Mouse (Mus musculus) right cerebral cortex, postnatal 36 days (tissue): ENCODE measurements around the gene Ubc.

Experiments used
- DNase-seq, 2 experiments: peaks; one replicate each; pipeline ENCODE4 v3.0.0; 2022; ENCODE audit warnings: low spot score in 2 of 2, mixed read lengths in 1 of 2

Ubc gene

DNA sequence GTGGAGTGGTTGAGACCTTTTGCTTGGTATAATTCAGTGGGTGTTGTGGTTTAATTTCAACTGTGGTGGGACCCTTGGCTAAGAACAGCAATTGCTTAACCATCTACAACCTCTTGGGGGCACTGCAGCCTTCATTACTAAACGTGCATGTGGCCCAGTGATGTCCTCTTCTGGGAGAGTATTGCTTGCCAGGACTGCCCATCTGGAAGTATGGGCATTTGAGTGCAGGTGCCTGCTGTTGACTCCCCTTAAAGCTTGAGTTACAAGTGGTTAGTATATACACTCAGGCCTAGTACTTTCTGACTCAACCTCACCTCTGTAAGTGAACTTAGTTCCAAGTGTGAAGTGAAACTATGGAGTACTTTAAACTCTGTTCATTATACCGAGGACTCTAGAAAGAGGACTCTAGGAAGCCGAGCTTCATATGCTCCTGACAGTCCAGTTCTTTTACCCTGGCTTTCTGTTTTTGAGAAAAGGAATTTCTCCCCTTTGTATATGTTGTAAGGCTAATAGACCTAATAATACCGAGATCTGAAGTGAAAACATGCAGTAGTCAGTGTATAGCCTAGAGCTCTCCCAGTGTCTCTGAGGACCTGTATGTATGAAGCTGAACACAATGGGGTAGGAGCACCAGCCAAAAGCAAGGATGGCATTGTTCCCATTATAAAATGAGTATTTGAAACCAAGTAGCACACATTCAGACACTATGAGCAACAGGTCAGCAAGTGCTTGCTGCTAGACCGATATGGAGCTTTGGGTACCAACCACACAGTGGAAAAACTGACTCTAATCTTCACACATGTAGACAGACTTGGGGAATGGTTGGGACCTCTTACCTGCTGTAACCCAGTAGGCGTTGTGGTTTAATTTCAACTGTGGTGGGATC, 7.1 kb downstream of the Ubc start:
- no peak for DNase-seq

DNA sequence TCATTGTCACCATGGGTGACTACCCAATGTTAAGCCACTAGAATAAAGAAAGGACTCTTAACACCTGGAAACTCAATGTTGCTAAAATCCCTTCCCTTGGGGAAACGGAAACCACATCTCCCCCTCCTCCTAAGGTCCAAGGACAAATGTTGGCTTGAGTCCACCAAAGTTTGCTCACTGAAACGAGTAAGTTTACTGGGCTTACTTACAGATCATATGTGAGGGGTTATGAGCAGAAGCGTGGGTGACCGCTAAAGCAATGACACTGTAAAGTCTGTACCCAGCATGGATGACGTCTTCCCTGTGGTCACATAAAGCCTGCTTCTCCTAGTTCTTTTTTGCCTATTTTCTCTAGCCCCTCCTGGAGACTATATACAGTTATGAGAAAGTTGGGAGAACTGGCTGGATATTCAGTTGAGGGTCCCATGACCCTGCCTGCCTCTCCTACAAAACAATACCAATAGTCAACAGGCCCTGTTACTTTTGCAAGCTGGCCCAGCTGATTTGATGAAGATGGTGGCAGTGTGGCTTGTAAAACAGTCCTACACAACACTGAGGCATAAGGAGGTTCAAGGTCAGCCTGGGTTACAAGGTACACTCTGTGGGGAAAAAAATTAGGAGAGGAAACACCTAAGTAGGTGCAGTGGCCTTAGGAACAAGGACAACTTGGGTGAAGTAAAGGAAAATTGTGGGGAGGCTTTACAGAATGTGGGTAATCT, 7.9 kb downstream of the Ubc start:
- no peak for DNase-seq

DNA sequence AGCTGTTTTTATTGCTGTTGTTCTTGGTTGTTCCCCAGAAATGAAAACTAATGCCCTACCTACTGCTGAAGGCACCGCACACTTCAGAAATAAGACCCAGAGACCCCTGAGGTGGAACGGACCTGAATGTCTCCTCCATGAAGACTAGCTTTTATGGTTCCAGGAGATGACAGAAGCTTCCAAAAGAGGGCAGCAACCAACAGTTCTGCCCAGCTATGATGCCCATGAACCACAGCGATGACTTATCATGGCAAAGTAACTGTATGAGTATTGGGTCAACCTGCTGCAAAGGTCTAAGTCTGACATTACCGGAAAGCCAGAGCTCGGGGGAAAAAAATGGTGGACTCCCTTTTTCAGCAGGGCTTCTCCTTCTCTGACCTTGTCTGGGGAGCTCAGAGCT, 11.1 kb downstream of the Ubc start:
- DNase-seq, result no peak

- DNase-seq, result no peak
These were observed 12.8 kb downstream of the Ubc start for GRCm38 (mm10) chr5:125377214-125377613.

DNA sequence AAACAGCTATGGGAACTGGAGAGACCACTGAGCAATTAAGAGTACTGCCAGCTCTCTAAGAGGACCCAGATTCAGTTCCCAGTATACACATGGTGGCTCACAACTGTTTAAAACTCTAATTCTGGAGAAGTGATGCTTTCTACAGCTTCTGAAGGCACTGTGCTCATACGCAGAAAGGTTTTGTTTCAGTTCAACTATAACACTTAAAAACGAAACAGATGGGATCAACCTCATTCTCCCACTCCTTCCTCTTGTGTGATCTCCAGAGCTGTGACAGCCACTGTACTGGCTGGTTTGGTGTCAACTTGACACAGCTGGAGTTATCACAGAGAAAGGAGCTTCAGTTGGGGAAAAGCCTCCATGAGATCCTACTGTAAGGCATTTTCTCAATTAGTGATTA, 14.1 kb downstream of the Ubc start:
- no peak for DNase-seq

- DNase-seq, result no peak
These were observed 18.0 kb downstream of the Ubc start for GRCm38 (mm10) chr5:125372027-125372426.

DNA sequence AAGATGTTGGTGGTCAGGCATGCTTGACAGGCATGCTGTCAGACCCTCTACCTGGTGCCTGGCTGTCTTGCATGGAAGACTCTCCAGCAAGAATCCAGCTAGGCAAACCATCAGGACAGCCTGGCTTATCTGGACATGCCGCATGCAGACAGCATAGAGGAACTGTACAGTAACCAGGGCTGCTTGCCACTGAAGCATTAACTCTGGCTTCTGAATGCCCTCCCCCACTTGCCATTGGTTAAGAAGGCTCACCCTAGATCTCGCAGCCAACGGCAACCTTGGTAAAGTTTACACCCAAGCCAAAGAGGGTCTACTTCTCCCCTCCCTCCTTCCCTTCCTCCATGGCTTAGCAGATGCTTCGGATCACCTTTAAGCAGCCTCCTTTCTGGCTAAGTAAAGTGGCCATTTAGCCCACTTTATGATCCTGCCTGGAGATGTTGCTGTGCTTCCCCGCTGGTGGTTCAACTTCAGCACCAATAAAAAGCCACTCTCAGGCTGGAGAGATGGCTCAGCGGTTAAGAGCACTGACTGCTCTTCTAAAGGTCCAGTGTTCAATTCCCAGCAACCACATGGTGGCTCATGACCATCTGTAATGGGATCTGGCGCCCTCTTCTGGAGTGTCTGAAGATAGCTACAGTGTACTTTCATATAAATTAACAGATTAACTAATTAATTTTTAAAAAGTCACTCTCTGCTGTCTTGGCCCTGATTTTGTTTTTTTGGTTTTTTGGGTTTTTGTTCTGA, 18.9 kb downstream of the Ubc start:
- DNase-seq, result no peak

DNA sequence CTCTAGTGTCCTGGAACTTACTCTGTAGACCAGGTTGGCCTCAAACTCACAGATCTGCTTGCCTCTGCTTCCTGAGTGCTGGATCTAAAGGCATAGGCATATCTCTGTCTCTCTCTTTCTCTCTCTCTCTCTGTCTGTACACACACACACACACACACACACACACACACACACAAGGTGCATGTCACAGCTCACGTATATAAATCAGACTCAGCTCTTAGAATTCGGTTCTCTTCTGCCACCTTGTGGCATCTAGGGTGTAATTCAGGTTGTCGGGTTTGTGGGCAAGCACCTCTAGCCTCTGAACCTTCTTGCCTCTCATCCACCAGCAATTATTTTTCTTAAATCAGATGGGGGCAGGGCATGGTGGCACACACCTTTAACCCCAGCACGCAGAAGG, 21.4 kb downstream of the Ubc start:
- DNase-seq, result peak; percentile 45 to 57

- no peak for DNase-seq
These were observed 21.8 kb downstream of the Ubc start for GRCm38 (mm10) chr5:125368156-125368555.

- DNase-seq, result no peak
These were observed 25.1 kb downstream of the Ubc start for GRCm38 (mm10) chr5:125364851-125365429.

- no peak for DNase-seq
These were observed 26.1 kb downstream of the Ubc start for GRCm38 (mm10) chr5:125363894-125364293.

DNA sequence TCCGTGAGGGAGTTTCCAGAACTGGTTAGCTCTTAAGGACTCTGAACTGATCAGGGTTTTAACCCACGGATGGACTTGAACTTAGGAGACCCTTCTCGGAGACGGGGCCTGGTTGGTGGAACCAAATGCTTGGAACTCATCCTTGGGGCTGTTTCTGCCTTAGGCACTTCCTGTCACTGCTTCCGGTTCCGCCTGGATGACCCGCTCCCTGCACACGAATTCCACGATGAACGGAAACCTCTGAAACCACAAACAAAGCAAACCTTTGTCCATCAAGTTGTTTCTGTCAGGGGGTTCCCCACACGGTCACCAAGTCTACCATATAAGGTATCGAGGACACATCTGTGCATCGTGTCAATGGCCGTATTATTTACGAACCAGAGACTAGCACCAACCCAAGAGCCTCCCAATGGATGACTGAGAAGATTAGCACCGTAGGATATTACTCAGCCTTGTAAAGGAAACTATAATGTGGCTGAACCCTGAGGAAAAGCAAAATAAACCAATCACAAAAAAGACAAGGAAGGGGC, 29.0 kb downstream of the Ubc start:
- DNase-seq, result no peak

GRCm38 (mm10) chr5:125360566-125360965, 29.4 kb downstream of the Ubc start:
- no peak for DNase-seq

DNA sequence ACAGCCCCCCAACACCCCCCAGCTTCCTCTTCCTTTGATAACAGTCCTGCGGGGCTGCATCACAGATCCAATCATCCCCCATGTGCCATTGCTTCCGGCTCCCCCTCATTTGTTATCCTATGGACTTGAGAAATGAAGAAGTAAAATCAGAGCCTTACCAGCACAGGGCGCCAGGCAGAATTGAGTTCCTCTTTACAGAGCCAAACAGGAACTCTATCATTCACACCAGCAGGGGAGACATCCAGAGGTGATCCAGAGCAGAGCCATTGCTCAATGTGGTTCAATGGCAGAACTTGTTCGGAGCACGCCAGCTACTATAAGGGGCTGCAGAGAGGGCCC, 31.8 kb downstream of the Ubc start:
- no peak for DNase-seq

DNA sequence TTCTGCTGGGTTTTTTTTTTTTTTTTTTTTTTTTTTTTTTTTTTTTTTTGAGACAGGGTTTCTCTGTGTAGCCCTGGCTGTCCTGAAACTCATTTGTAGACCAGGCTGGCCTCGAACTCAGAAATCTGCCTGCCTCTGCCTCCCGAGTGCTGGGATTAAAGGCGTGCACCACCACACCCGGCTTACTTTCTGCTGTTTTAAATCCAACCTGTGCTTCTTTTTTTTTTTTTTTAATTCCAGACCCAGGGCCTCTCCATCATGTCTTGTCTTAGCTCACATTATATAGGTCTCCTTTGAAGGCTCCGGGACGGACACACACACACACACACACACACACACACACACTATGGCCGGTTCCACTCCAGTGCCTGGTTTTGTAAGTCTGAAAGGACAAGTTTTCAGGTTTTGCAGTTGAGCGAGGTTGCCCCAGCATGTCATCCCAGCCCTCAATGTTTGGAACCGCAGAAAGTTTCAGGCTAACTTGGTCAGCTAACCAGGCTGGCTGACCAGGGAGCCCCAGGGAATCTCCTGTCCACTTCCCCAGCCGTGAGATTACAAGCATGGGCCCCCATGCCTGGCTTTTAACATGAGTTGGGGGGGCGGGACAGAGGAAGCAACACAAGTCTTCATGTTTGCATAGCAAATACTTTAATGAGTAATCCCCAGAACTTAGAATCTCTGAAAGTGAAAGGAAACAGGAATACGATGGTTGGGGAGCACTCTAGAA, 32.3 kb downstream of the Ubc start:
- no peak for DNase-seq

GRCm38 (mm10) chr5:125355650-125356049, 34.4 kb downstream of the Ubc start:
- DNase-seq, result no peak

DNA sequence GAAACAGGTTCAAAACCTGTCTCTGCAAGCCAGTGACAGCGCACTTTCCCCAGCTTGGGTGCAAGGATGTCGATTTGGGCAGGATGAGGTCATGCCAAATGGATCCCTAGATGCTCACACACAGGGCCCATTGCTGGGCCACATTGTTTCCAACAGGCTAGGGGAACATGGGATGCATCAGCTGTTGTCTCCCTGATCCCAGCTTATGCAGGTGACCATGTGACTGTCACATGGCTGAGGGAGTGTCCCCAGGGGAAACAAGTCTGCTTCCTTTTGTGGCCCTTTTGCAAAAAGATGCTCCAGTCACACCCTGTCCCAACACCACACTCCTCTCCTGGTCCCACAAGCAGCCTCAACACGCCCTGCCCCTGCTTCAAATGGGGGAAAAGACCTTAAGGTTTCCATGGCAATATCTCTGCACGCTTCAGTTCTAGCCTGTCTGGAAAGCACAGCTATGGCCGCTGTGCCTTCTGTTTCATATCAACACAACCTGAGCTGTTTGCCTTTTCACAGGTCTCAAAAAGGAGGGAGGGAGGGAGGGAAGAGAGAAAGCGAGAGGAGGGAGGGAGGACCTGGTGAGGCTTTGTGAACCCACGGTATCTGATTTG, 35.0 kb downstream of the Ubc start:
- DNase-seq, result no peak

DNA sequence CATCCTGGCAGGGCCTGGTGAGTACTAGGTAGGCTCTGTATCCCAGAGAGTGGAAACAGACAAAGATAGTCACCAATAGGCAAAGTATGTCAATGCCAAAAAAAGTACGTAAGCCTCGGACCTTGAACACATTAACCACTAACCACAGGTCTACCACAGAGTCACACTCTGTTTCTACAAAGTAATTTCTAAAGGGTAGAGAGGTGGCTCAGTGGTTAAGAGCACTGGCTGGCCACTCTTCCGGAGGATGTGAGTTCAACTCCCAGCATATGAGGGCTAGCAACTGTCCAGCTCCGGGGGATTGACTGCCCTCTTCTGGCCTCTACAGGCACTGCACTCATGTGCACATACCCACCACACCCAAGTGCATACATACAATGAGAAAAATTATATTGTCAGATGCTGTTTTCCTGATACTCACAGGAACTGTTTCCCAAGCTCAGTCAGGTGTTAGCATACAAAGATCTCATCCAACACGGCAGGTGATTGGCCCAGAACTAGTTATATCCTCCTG, 37.2 kb downstream of the Ubc start:
- no peak for DNase-seq

- no peak for DNase-seq
These were observed 38.1 kb downstream of the Ubc start for GRCm38 (mm10) chr5:125351939-125352338.

DNA sequence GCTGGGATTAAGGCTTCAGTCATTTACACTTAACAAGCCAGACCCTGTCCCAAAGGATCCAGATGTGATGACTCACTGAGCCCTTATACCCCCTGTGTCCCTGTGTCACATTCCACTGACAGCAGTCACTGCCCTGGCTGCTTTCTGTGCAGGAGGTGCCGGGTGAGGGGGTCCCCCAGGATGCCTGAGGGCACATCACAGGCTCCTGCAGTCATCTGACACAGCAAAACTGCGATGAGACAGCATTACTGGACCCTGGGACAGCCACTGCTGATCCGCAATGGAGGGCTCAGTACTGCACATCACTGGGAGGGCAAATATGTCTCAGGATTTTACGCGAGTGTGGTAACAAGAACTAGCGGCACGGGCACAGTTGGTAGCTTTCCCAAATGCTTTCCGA, 38.9 kb downstream of the Ubc start:
- DNase-seq, result no peak

DNA sequence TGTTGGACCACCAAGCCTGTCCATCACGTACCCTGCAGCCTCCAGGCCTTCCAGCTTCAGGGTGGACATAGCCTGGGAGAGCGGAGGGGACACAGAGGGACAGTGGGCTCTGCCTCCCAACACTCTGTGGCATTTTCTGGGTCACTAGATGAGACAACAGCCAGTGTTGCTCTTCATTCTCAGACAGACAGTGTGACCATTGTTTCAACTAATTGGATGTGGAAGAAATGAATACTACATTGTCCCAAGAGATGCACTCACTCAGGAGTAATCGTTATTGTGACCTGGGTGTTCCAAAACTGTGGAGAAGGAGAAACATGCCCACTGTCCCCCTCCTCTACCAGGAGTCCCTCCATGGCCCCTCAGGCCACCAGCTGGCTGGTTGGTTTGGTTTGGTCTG, 40.6 kb downstream of the Ubc start:
- no peak for DNase-seq
